Mouse (Mus musculus): Measurements from ENCODE around the gene Aoc2.
A peak's percentile ranks its signal among the peaks of the same experiment; 100 is the strongest.
"Not testable (repeated sequence)": the region's sequence is repeated elsewhere in the genome, so short reads cannot be mapped to it uniquely, and the experiment has no call there.

Gene Aoc2

DNA sequence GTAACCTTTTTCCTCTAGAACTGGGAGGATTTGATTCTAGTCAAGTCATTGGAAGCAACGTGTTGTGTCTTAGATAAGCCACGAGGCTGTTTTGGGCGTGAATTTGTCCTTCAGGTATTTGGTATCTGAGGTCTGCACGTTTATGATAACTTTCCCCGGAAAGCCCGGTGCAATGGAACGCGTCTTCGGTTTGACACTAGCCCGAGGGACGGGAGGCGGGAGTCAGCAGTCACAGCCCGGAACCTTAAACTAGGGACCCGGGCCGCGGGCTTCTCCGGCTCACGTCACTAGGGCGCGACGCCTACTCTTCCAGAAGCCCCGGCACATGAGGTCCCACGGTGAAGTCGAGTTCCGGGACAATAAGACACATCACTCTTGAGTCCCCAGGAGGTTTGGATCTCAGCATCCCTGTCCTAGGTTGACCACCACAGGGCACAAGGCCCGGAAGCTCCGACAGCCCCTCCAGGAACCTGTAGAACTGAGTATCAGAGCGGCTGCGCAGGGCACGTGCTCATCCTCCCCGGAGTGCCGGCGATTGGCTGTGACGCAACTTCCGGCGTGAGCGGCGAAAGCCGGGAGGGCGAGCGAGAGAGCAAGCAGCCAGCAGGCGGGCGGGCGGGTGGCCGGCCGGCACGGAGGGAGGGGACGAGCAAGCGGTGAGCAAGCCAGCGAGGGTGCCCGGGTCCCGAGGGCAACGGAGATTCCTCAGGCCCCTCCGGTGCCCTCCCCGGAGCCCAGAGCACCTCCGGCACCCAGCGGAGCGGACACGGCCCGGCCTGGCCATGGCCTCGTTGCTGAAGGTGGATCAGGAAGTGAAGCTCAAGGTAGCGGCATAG is 9.0 kb upstream of the Aoc2 start, which contains the start of gene Psme3:
TSS of gene Psme3 (plus strand) at position 549 of the 836 bp plus-strand sequence.
- peak; percentile 90 for DNase-seq

GRCm38 (mm10) chr11:101316501-101316917 is 8.4 kb upstream of the Aoc2 start:
- no peak for DNase-seq

DNA sequence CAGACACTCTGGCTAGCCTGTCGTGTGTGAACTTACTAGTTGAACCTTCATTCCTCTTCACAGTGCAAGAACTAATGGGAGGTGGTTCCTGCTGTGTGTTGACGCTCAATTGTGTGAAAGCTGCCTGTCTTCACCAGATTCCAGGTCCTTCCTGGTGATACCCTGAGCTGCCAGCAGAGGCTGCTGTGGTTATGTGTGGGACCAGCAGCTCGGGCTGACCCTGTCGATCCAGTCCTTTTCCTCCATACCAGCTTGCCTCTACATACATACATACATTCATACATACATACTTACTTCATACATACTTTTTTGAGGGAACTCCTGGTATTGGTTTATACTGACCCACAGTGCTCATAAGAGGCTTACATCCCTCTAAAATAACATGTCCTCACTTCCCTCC is 1.3 kb upstream of the Aoc2 start:
- DNase-seq = peak; percentile 41 to 54

GRCm38 (mm10) chr11:101325201-101325600 is 338 bp downstream of the Aoc2 start:
- DNase-seq = not testable (repeated sequence)

GRCm38 (mm10) chr11:101326147-101326546 is 1.3 kb downstream of the Aoc2 start:
- no peak for DNase-seq

- DNase-seq = no peak
Observed at GRCm38 (mm10) chr11:101327311-101327710, 2.4 kb downstream of the Aoc2 start.

DNA sequence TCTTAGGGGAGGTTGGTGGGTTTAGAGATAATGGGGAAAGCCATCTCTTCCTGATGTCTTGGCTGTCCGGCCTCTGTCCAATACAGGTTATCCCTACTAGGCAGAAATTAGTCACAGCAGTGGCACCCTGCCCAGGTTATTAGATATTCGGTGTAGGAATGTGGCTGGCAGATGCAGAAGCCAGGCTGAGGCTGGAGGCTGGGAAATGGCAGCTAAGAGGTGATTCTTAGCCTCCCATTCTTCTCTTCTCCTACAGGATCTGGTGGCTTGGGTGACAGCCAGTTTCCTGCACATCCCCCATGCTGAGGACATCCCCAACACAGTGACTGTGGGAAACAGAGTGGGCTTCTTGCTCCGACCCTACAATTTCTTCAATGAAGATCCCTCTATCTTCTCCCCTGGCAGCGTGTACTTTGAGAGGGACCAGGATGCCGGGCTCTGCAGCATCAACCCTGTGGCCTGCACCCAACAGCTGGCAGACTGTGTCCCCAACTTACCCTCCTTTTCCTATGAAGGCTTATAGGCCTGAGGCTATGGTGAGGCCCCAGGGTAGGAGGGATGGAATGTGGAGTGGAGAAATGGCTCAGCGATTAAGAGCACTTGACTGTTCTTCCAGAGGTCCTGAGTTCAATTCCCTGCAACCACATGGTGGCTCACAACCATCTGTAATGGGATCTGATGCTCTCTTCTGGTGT is 4.2 kb downstream of the Aoc2 start:
- DNase-seq = no peak

DNA sequence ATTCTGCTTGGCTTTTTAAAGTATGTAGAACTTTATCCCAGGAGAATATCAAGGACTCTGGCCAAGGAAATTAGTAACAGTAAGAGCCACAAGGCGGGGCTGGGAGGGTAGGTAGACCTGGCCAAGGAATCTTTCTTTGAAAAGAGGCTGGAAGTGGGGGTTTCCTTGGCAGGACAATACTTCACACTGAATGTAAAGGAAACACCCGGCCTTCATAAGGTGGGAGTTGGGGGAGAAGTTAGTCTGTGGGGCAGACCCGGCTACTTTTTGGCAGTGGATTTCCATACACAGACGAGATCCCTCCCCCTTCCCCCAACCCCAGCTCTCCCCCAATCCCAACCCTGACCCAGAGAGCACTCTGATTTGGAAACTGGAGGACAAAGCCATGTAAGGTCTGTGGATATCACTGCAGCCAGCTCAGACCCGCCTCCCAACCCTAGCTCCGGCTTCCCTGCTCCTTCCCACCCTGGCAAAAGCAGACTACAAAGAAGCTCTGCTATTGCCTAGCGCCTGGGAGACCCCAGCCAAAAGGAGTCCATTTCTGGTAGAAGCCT is 5.6 kb downstream of the Aoc2 start, which contains the start of gene Aoc3:
TSS of gene Aoc3 (plus strand) at position 235 of the 554 bp plus-strand sequence.
- DNase-seq = no peak

- not testable (repeated sequence) for DNase-seq
Observed at GRCm38 (mm10) chr11:101330961-101331360, 6.1 kb downstream of the Aoc2 start.

DNA sequence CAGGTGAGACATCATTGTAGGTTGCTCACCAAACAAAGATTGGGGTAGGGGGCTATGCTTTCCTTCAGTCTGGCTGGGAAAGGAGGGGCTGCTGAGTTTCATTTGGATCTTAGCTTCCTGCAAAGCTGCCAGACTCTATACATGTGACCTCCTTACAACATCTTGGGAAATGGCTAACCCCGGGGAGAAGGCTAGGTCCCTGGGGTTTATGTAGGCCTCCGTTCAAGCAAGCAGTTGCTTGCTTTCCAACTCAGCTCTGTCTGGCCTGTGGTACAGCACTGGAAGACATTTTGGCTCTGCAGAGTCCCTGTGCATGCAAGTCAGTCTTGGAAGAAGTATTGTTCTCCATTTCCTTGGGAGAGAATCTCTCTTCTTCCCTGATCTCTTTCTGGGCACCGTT is 7.7 kb downstream of the Aoc2 start:
- DNase-seq = no peak

- no peak for DNase-seq
Observed at GRCm38 (mm10) chr11:101334023-101334422, 9.2 kb downstream of the Aoc2 start.

DNA sequence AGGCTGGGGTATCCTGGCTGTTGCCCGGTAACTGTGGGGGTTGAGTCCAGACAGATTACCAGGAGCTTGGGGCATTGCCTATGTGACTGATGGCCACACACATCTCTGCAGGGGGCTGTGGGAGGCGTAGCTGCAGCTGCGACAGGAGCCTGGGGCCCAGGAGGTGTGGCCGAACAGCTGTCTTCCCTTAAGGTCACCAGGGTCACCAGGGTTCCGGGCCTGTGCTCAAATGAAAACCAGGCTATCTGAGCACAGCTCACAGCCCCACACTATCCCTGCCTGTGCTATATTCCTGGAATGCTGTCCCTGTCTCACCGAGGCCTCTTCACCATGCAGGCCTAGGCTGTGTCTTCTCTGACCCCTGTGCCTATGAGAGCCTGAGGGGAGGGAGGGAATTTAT is 9.7 kb downstream of the Aoc2 start:
- DNase-seq = no peak

DNA sequence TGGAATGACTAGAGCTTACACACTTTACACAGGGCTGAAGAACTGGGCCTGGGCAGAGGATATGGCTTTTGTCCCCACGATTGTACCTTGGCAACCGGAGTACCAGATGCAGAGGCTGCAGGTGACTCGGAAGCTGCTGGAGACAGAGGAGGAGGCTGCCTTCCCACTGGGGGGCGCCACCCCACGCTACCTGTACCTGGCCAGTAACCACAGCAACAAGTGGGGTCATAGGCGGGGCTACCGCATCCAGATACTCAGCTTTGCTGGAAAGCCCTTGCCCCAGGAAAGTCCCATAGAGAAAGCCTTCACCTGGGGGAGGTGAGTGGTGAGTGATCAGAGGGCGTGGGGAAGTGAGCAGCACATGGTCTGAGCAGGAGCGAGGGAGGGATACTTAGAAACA is 10.8 kb downstream of the Aoc2 start:
- DNase-seq = peak in 1 of 2 experiments; percentile 26

DNA sequence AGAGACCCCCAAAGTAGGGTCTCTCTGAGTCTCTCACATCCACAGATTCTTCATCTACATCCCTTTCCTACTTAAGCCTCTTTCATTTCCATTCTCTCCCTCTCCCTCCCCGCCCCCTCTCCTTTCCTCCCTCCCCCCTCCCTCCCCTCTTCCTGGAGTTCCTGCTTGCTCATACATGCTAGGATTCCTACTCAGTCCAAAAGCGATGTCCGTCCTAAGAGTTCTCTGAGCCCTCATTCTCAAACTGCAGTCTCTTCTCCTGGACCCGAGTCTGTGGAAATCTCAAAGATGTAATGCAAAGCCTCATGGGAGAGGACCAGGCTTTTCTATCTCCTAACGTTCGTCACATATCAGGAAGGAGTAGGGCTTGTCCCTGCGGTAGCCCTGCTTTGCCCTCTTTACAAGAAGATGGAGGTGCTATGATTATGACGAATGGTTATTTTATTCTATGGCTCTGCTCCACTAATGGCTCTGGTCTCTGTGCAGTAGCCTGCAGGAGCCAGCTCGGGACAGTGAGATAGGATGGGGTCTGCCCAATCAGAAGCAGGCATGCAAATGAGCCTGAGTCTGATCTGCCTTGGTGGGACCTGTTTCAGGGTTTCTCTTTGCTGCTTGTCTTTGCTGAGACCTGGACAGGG is 13.4 kb downstream of the Aoc2 start:
- DNase-seq = no peak

DNA sequence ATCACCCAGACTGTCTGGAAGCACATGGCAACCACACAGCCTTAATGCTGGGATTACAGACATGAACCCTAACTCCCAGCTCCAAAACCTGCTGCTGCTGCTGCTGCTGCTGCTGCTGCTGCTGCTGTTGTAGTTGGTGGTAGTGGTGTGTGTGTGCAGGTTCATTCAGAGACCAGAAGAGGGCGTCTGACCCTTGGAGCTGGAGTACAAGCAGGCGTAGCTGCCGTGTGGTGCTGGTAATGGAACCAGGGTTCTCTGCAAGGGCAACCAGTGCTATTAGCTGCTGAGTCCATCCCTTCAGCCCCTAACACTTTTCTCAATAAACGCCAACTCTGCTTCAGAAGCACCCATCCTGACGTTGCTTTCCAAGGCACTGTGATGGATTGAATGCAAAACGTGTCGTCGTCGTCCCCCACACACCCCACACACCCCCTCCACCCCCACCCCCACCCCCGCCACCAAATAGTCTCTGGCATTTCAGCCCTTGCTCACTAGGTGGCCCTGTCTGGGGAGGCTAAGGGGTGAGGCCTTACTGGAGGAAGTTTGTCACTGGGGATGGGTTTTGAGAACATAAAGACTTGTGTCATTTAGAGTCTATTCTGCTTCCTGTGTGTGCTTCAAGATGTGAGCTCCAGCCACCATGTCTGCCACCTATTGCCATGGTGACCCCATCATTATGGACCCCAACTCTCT is 22.4 kb downstream of the Aoc2 start:
- DNase-seq = no peak

GRCm38 (mm10) chr11:101348774-101349173 is 23.9 kb downstream of the Aoc2 start:
- no peak for DNase-seq

DNA sequence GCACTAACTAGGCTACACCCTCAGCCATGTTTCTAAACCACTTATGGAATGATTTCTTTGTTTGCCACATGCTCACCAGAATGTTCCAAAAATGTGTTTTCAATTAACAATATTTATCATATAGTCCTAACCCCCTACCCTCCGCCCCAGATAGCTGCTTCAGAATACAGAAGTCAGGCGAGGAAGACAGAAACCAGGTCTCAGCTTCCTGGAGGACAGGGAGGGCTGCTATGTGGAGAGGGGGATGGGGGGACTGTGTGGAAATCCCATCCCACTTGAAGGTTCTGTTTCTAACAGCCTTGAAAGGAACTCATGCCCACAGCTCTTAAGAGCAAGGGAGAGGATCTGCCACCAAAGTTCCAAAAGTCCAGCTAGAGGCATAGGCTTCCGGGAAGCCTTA is 24.4 kb downstream of the Aoc2 start:
- no peak for DNase-seq

- DNase-seq = no peak
Observed at GRCm38 (mm10) chr11:101351100-101351720, 26.3 kb downstream of the Aoc2 start.

GRCm38 (mm10) chr11:101351721-101352111 is 26.9 kb downstream of the Aoc2 start:
- no peak for DNase-seq

DNA sequence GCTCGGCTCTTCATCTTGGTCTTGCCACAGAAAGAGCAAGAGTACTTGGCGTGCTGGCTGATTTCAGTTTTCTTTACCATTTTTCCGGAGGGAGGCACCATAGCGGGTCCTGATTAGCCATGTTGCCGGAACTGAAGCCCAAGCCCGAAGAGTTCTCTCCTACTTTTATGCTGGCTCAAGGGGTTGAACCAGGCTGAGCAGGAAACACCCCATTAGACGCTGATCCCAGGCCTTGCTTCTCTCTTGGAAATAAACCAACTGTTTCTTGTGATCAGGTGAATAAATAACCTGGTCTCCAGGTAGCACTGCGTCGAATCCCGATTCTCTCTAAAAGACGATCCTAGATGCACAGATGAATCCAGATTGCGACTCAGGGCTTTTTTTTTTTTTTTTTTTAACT is 28.6 kb downstream of the Aoc2 start:
- DNase-seq = no peak

DNA sequence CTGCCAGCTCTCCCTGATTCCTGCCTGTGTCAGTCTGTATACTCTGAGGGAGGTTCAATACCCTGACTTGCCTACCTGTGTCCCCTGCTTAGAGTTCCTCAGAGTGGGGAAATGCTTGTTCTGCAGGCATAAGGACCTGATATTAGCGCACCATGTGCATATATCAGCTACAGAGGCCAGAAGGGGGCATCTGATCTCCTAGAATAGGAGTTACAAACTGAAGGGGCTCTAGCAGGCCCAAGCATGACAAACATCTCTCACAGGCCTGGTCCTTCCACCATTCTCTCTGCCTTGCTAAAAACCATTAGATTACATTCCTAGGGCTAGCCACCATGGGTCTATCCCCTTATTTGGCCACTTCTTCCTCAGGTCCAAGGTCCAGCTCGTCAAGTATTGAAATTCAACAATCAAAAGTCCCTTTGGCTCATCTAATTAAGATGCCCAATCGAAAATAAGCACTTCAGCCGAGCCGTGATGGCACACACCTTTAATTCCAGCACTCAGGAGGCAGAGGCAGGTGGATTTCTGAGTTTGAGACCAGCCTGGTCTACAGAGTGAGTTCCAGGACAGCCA is 29.7 kb downstream of the Aoc2 start:
- DNase-seq = no peak

GRCm38 (mm10) chr11:101355916-101356315 is 31.1 kb downstream of the Aoc2 start:
- no peak for DNase-seq
